Mouse (Mus musculus): ENCODE measurements around the gene Rassf10. TPM values are rescaled to one million over a fixed set of nuclear protein-coding genes. Genes with fewer than 3 reads are reported as not detected.

Gene Rassf10
- 2.8 and 4.0 TPM in 2 replicates for polyA plus RNA-seq (2015; fragmentation: Nextera tagmentation; extraction: Ambion mirVana)

DNA sequence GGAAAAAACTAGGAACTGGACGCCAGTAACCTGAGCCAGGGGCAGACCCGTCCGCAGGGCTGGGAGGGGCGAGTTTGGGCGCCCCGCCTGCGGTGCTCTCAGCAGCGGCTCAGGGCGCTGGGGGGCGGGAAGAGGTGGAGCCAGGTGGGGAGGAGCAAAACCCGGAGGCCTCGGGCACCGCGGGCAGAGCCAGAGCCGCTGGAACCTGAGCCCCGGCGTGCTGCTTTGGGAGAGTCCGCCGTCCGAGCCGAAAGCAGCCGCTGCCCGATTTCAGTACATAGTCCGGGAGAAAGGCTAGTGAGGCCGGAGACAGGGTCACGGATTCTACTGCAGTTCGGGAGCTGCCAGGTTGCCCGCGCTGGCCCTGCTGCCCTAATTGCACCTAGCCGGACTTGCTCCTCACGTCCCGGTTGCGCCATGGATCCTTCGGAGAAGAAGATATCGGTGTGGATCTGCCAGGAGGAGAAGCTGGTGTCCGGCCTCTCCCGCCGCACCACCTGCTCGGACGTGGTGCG is at the start of gene Rassf10:
TSS of gene Rassf10 (plus strand) at position 186 of the 515 bp plus-strand sequence.
- H3K4me2 ChIP-seq (ENCODE audit: low read depth, low read length) = peak within 1 kb of the TSS; percentile 94
- peak within 1 kb of the TSS; percentile 5; the same call in 1 of the 2 replicates for H3K27ac ChIP-seq (ENCODE audit: low read length)
- peak within 1 kb of the TSS; percentile 70 for H3K9ac ChIP-seq (ENCODE audit: low read length)
- H3K4me1 ChIP-seq (ENCODE audit: control insufficient read depth, insufficient read depth, low read length) = peaks cover 6% of the 10 kb centered on the region
- WGBS = under 1% methylated on average over 40 of the region's 41 CpGs
- H3K36me3 ChIP-seq (ENCODE audit: control insufficient read depth, insufficient read depth) = no peaks in the 10 kb centered on the region
- peak within 1 kb of the TSS; percentile 65 for H3K4me3 ChIP-seq (ENCODE audit: low read length)
- H3K9me3 ChIP-seq (replicated peaks; ENCODE audit: control insufficient read depth, low read length) = no peaks in the 10 kb centered on the region
- peak; percentile 94 for ATAC-seq (replicated peaks; ENCODE audit: extremely low read depth, insufficient read depth, low FRiP score)
- H3K27me3 ChIP-seq (ENCODE audit: control insufficient read depth, insufficient read depth, low read length) = peaks cover 33% of the 10 kb centered on the region

DNA sequence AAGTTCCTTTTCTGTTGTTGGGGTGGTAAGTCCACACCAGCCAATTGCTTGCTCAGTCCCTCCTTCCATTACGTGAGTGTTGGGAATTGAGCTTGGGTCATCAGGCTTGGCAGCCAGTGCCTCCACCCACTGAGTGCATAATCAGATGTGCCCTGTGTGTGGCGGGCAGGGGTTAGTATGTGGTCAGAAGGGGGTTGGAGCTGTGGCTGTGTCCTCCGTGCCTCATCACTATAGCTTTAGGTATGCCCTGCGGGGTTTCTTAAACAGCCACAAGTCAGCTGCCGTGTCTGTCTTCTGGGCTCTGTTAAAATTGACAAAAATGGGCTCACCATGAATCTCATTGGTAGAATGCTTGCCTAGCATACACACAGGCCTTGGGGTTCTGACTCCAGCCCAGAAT is 46.9 kb upstream of the Rassf10 start:
- H3K36me3 ChIP-seq (ENCODE audit: control insufficient read depth, insufficient read depth) = peaks cover 8% of the 10 kb centered on the region; the same call in 1 of the 2 replicates
- H3K9me3 ChIP-seq (replicated peaks; ENCODE audit: control insufficient read depth, low read length) = no peaks in the 10 kb centered on the region
- H3K4me2 ChIP-seq (ENCODE audit: low read depth, low read length) = no peak overlapping the region
- 85% methylated on average over 5 of the region's 5 CpGs for WGBS
- no peaks in the 10 kb centered on the region for H3K27me3 ChIP-seq (ENCODE audit: control insufficient read depth, insufficient read depth, low read length)
- no peak for ATAC-seq (replicated peaks; ENCODE audit: extremely low read depth, insufficient read depth, low FRiP score)
- H3K4me1 ChIP-seq (ENCODE audit: control insufficient read depth, insufficient read depth, low read length) = no peaks in the 10 kb centered on the region
- H3K9ac ChIP-seq (ENCODE audit: low read length) = no peak overlapping the region
- no peak overlapping the region for H3K4me3 ChIP-seq (ENCODE audit: low read length)
- H3K27ac ChIP-seq (ENCODE audit: low read length) = no peak overlapping the region

DNA sequence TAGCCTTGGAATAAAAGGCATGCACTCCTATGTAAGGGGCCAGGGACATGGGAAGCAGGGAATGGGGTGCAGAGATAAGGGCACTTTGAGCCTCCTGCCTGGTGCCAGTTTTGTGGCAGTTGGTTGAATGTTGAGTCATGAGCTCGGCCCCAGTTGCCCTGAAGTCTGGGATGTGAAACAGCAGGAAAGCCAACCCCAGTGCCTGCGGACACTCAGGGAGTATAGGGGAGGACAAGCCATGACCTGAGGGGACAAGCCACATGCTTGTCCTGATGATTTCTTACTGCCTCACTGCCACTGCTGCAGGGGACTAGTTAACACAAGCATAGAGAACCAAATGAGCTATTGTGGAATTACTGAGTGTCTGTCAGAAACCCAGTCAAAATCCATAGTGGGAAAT is 46.3 kb upstream of the Rassf10 start:
- Histone ChIP-seq H3K9me3 (replicated peaks; ENCODE audit: control insufficient read depth, low read length) (no peaks in the 10 kb centered on the region), H3K4me1 (ENCODE audit: control insufficient read depth, insufficient read depth, low read length) (no peaks in the 10 kb centered on the region), H3K27ac (ENCODE audit: low read length) (no peak overlapping the region), H3K27me3 (ENCODE audit: control insufficient read depth, insufficient read depth, low read length) (no peaks in the 10 kb centered on the region), H3K36me3 (ENCODE audit: control insufficient read depth, insufficient read depth) (peaks cover 8% of the 10 kb centered on the region; the same call in 1 of the 2 replicates), H3K9ac (ENCODE audit: low read length) (no peak overlapping the region), H3K4me2 (ENCODE audit: low read depth, low read length) (no peak overlapping the region), H3K4me3 (ENCODE audit: low read length) (no peak overlapping the region)
- 60% methylated on average over 2 of the region's 2 CpGs for WGBS
- no peak for ATAC-seq (replicated peaks; ENCODE audit: extremely low read depth, insufficient read depth, low FRiP score)

DNA sequence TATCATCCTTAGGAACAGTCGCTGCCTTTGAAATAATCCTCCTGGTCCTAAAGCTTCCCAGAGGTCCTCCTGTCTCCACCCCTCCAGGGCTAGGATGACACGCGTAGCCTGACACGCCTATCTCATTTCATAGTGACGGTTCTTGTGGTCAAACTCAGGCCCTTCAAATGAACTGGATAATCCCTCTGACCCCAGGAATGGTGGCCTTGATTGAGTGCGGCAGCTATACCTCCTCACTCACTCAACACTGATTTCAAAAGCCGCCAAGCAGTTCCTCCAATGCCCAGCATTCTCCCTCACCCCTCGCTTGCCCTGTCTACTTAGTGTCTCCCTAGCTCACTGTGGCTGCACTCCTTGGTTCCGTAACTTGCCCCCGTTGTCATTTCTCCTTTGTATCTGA is 44.6 kb upstream of the Rassf10 start:
- Histone ChIP-seq H3K27ac (ENCODE audit: low read length) (no peak overlapping the region), H3K4me1 (ENCODE audit: control insufficient read depth, insufficient read depth, low read length) (no peaks in the 10 kb centered on the region), H3K4me2 (ENCODE audit: low read depth, low read length) (no peak overlapping the region), H3K9ac (ENCODE audit: low read length) (no peak overlapping the region), H3K4me3 (ENCODE audit: low read length) (no peak overlapping the region), H3K36me3 (ENCODE audit: control insufficient read depth, insufficient read depth) (0 out of 2 replicates have a peak, but pooled peaks cover 5% of the 10 kb centered on the region), H3K9me3 (replicated peaks; ENCODE audit: control insufficient read depth, low read length) (no peaks in the 10 kb centered on the region), H3K27me3 (ENCODE audit: control insufficient read depth, insufficient read depth, low read length) (no peaks in the 10 kb centered on the region)
- no peak for ATAC-seq (replicated peaks; ENCODE audit: extremely low read depth, insufficient read depth, low FRiP score)
- 62% methylated on average over 10 of the region's 10 CpGs for WGBS

DNA sequence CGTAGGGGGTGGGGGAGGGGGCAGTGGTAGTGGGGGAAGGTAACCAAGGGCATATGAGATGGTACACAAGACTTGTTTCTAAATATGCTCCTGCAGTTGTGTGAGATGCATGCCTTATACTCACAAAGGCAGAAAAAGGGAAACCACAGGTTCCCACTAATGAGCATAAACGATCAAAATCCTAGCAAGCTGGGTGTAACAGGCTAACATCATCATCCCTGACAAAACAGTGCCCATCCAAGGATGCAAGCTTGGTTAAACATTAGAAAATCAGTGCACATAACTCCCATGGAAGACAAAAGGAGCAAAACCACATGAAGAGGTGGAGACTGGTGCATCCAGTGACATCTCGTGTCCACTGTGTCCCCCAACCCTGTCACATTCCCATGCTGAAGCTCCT is 40.8 kb upstream of the Rassf10 start:
- H3K27me3 ChIP-seq (ENCODE audit: control insufficient read depth, insufficient read depth, low read length) = no peaks in the 10 kb centered on the region
- WGBS = 80% methylated on average over 3 of the region's 3 CpGs
- ATAC-seq (replicated peaks; ENCODE audit: extremely low read depth, insufficient read depth, low FRiP score) = no peak
- H3K9me3 ChIP-seq (replicated peaks; ENCODE audit: control insufficient read depth, low read length) = no peaks in the 10 kb centered on the region
- H3K4me3 ChIP-seq (ENCODE audit: low read length) = no peak overlapping the region
- no peak overlapping the region for H3K9ac ChIP-seq (ENCODE audit: low read length)
- H3K4me2 ChIP-seq (ENCODE audit: low read depth, low read length) = no peak overlapping the region
- no peak overlapping the region for H3K27ac ChIP-seq (ENCODE audit: low read length)
- H3K36me3 ChIP-seq (ENCODE audit: control insufficient read depth, insufficient read depth) = no peaks in the 10 kb centered on the region
- H3K4me1 ChIP-seq (ENCODE audit: control insufficient read depth, insufficient read depth, low read length) = no peaks in the 10 kb centered on the region

DNA sequence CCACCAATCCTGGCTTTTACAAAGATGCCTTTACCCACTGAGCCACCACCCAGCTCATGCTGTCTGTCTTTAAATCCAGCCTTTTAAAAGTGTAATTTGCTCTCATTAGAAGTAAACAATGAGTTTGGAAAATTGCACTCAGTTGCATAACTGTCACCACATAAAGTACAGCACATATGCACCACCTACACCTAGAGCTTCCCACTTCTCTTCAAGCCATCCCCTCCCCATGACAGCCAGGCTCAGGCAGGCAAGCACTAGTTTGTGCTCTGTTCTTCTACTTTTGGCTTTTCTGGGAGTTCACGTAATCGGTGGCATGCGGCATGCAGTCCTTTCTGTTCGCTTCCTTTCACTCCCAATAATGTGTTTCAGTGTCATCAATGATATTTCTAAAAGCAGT is 38.2 kb upstream of the Rassf10 start:
- no peaks in the 10 kb centered on the region for H3K36me3 ChIP-seq (ENCODE audit: control insufficient read depth, insufficient read depth)
- no peaks in the 10 kb centered on the region for H3K27me3 ChIP-seq (ENCODE audit: control insufficient read depth, insufficient read depth, low read length)
- no peak overlapping the region for H3K4me3 ChIP-seq (ENCODE audit: low read length)
- no peaks in the 10 kb centered on the region for H3K4me1 ChIP-seq (ENCODE audit: control insufficient read depth, insufficient read depth, low read length)
- H3K27ac ChIP-seq (ENCODE audit: low read length) = no peak overlapping the region
- no peak for ATAC-seq (replicated peaks; ENCODE audit: extremely low read depth, insufficient read depth, low FRiP score)
- no peak overlapping the region for H3K9ac ChIP-seq (ENCODE audit: low read length)
- no peaks in the 10 kb centered on the region for H3K9me3 ChIP-seq (replicated peaks; ENCODE audit: control insufficient read depth, low read length)
- no peak overlapping the region for H3K4me2 ChIP-seq (ENCODE audit: low read depth, low read length)
- WGBS = 94% methylated on average over 4 of the region's 4 CpGs

DNA sequence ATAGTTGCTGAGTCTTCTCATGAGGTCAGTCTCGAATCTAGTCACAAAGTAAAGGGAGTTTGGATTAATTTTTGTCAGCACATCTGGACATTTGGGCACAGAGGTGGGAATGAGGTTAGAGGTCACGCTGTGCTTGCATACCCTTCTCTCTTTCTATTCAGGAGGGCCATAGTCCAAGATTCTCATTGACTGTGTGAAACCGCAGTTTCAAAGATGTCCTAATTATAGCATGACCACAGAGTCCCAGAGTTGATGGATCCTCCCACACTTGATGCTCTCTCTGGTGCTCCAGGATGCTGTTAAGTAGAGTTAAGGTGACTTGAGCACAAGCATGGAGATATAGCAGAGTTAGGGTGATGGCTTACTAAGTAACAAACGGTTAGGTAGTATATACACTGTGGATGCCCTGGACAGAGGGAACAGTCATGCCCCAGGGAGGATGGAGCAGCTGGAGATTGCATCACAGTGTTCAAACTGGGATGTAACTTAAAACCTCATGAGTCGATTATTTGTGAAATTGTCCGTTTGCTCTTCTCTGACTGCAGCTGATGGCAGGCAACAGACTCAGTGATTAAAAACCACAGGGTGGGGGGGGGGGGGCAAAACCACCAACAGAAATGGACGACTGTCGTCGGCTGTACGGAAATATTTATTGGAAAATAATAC is 36.0 kb upstream of the Rassf10 start:
- no peak overlapping the region for H3K27ac ChIP-seq (ENCODE audit: low read length)
- 63% methylated on average over 10 of the region's 10 CpGs for WGBS
- H3K4me3 ChIP-seq (ENCODE audit: low read length) = no peak overlapping the region
- H3K27me3 ChIP-seq (ENCODE audit: control insufficient read depth, insufficient read depth, low read length) = no peaks in the 10 kb centered on the region
- H3K9me3 ChIP-seq (replicated peaks; ENCODE audit: control insufficient read depth, low read length) = no peaks in the 10 kb centered on the region
- no peaks in the 10 kb centered on the region for H3K36me3 ChIP-seq (ENCODE audit: control insufficient read depth, insufficient read depth)
- no peak overlapping the region for H3K4me2 ChIP-seq (ENCODE audit: low read depth, low read length)
- ATAC-seq (replicated peaks; ENCODE audit: extremely low read depth, insufficient read depth, low FRiP score) = no peak
- H3K9ac ChIP-seq (ENCODE audit: low read length) = no peak overlapping the region
- H3K4me1 ChIP-seq (ENCODE audit: control insufficient read depth, insufficient read depth, low read length) = no peaks in the 10 kb centered on the region

DNA sequence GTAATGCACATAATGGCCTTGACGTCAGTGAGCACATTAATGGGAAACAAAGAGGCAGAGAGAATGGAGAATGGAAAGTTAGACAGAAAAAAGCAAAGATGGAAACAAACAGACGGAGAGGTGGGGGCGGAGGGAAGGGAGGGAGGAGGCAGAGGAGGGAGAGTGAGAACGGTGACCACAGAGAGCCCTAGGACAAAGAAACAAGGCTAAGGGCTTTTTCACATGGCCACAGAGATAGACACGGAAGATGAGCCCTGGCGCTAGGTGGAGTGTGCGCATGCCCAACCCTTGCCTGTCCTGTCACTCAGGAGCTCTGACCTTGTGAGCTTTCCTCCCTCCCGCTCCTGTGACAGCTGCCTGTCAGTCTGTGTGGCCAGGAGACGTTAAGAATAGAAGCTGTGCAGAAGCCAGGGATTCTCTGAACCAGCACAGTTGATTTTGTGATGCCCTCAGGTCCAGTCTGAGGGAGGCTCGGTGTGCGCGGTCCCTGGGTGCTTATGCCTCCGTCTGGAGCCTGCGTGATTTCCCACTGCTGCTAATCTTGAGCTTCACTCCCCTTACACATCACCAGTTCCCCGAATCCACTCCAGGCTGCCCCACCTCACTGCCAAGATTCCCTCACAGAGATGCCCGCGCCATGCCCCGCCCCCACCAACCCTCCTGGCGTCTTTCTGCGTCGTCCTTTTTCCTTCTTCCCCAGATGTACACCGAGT is 35.3 kb upstream of the Rassf10 start:
- no peak; the same call in 1 of the 2 replicates for ATAC-seq (replicated peaks; ENCODE audit: extremely low read depth, insufficient read depth, low FRiP score)
- H3K27me3 ChIP-seq (ENCODE audit: control insufficient read depth, insufficient read depth, low read length) = no peaks in the 10 kb centered on the region
- no peak overlapping the region for H3K4me3 ChIP-seq (ENCODE audit: low read length)
- no peak overlapping the region for H3K27ac ChIP-seq (ENCODE audit: low read length)
- no peaks in the 10 kb centered on the region for H3K36me3 ChIP-seq (ENCODE audit: control insufficient read depth, insufficient read depth)
- no peak overlapping the region for H3K9ac ChIP-seq (ENCODE audit: low read length)
- 46% methylated on average over 22 of the region's 22 CpGs for WGBS
- H3K4me1 ChIP-seq (ENCODE audit: control insufficient read depth, insufficient read depth, low read length) = no peaks in the 10 kb centered on the region
- H3K4me2 ChIP-seq (ENCODE audit: low read depth, low read length) = peak overlapping the region; percentile 41
- H3K9me3 ChIP-seq (replicated peaks; ENCODE audit: control insufficient read depth, low read length) = no peaks in the 10 kb centered on the region

DNA sequence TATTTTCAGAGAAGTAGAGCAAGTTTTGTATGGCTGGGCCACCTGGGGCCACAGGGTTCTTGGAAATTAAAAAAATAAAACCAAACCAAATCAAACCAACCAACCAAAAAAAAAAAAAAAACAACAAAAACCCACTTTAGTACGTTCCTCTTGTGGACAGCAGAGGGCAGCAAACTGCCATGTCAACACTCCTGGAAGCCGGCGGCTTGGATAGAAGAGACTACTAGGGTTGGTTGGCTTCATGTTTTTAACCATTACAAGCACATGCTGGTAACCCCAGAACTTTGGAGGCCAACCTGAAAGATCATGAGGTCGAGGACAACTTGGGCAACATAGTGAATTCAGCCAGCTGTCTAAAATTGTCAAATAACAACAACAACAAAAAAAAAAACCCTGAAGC is 33.9 kb upstream of the Rassf10 start:
- H3K9me3 ChIP-seq (replicated peaks; ENCODE audit: control insufficient read depth, low read length) = no peaks in the 10 kb centered on the region
- H3K27ac ChIP-seq (ENCODE audit: low read length) = no peak overlapping the region
- no peak for ATAC-seq (replicated peaks; ENCODE audit: extremely low read depth, insufficient read depth, low FRiP score)
- H3K9ac ChIP-seq (ENCODE audit: low read length) = no peak overlapping the region
- no peaks in the 10 kb centered on the region for H3K36me3 ChIP-seq (ENCODE audit: control insufficient read depth, insufficient read depth)
- no peak overlapping the region for H3K4me3 ChIP-seq (ENCODE audit: low read length)
- H3K27me3 ChIP-seq (ENCODE audit: control insufficient read depth, insufficient read depth, low read length) = no peaks in the 10 kb centered on the region
- no peaks in the 10 kb centered on the region for H3K4me1 ChIP-seq (ENCODE audit: control insufficient read depth, insufficient read depth, low read length)
- no peak overlapping the region for H3K4me2 ChIP-seq (ENCODE audit: low read depth, low read length)
- WGBS = 1% methylated on average over 4 of the region's 4 CpGs

Data from heart, embryonic 16.5 days (tissue).